Mouse (Mus musculus) kidney, adult 11 months (tissue): ENCODE results near the gene Fermt3.

Experiments used
- DNase-seq: peaks from one replicate; pipeline ENCODE4 v3.0.0; 2022

Fermt3 gene

GRCm38 (mm10) chr19:6969665-6970381 lies 49.4 kb downstream of the Fermt3 start:
- DNase-seq, result peak; percentile 67

GRCm38 (mm10) chr19:6969291-6969664 lies 50.0 kb downstream of the Fermt3 start:
- no peak for DNase-seq

- DNase-seq, result no peak
These were observed 50.6 kb downstream of the Fermt3 start for GRCm38 (mm10) chr19:6968491-6969271.

- DNase-seq, result no peak
These were observed 62.8 kb downstream of the Fermt3 start for GRCm38 (mm10) chr19:6956461-6956860.

- DNase-seq, result no peak
These were observed 63.8 kb downstream of the Fermt3 start for GRCm38 (mm10) chr19:6955424-6955823.

- DNase-seq, result peak; percentile 65
These were observed 65.2 kb downstream of the Fermt3 start for GRCm38 (mm10) chr19:6954046-6954445.

GRCm38 (mm10) chr19:6952712-6953037 lies 66.6 kb downstream of the Fermt3 start:
- peak; percentile 74 for DNase-seq

GRCm38 (mm10) chr19:6951994-6952711 lies 67.1 kb downstream of the Fermt3 start:
- DNase-seq, result peak; percentile 92

- peak; percentile 98 for DNase-seq
These were observed 67.8 kb downstream of the Fermt3 start for GRCm38 (mm10) chr19:6951381-6951968.

GRCm38 (mm10) chr19:6950613-6951153 lies 68.6 kb downstream of the Fermt3 start:
- DNase-seq, result peak; percentile 71

GRCm38 (mm10) chr19:6949951-6950350 lies 69.3 kb downstream of the Fermt3 start:
- DNase-seq, result no peak

GRCm38 (mm10) chr19:6949532-6949931 lies 69.7 kb downstream of the Fermt3 start:
- DNase-seq, result no peak
